Mouse (Mus musculus) neural tube, embryonic 12.5 days (tissue): ENCODE data around the gene Sfxn2. TPM values are rescaled to one million over a fixed set of nuclear protein-coding genes. Genes with fewer than 3 reads are reported as not detected.
"Not testable (repeated sequence)": the region's sequence is repeated elsewhere in the genome, so short reads cannot be mapped to it uniquely, and the experiment has no call there.

Experiments
- ATAC-seq: fragments of 200-750 bp; cut with Nextera tagmentation; 2 replicates; pipeline ENCODE4 v1.8.0; 2017; ENCODE audit warnings: low read depth, mild to moderate bottlenecking, moderate TSS enrichment, moderate library complexity; ENCODE audit not compliant: low FRiP score
- H3K27ac ChIP-seq: fragments of 300-500 bp; sonication (generic); 2 replicates; pipeline ENCODE4 v1.5.1; 2016
- H3K27me3 ChIP-seq: fragments of 300-500 bp; sonication (generic); replicated peaks from 2 replicates; pipeline ENCODE4 v1.6.1; 2016; ENCODE audit warnings: mild to moderate bottlenecking
- H3K36me3 ChIP-seq: fragments of 300-500 bp; sonication (generic); 2 replicates; pipeline ENCODE4 v1.6.1; 2016; ENCODE audit warnings: mild to moderate bottlenecking
- H3K4me1 ChIP-seq: fragments of 300-500 bp; sonication (generic); 2 replicates; pipeline ENCODE4 v1.6.1; 2016
- H3K4me2 ChIP-seq: fragments of 300-500 bp; sonication (generic); replicated peaks from 2 replicates; pipeline ENCODE4 v1.6.1; 2016; ENCODE audit warnings: mild to moderate bottlenecking
- H3K4me3 ChIP-seq: fragments of 300-500 bp; sonication (generic); 2 replicates; pipeline ENCODE4 v1.5.1; 2016
- H3K9ac ChIP-seq: fragments of 300-500 bp; sonication (generic); 2 replicates; pipeline ENCODE4 v1.6.1; 2016; ENCODE audit warnings: mild to moderate bottlenecking
- H3K9me3 ChIP-seq: fragments of 300-500 bp; sonication (generic); 2 replicates; pipeline ENCODE4 v1.6.1; 2016; ENCODE audit warnings: mild to moderate bottlenecking
- WGBS: fragments of 180-500 bp; shearing (Covaris S2); methylation state at CpG from one replicate; pipeline ENCODE4 v1.1.7; 2016; 5-methylcytosine and 5-hydroxymethylcytosine counted together
- polyA plus RNA-seq: library from polyadenylated mRNA; unstranded; fragments of >200 nt; fragmentation: Nextera tagmentation; extraction: Ambion mirVana; gene quantifications from 2 replicates; pipeline ENCODE4 v1.2.1, GENCODE M21; 2016

Sfxn2 gene
- polyA plus RNA-seq, 1 experiment from 2014 or later = 11.4 TPM

DNA sequence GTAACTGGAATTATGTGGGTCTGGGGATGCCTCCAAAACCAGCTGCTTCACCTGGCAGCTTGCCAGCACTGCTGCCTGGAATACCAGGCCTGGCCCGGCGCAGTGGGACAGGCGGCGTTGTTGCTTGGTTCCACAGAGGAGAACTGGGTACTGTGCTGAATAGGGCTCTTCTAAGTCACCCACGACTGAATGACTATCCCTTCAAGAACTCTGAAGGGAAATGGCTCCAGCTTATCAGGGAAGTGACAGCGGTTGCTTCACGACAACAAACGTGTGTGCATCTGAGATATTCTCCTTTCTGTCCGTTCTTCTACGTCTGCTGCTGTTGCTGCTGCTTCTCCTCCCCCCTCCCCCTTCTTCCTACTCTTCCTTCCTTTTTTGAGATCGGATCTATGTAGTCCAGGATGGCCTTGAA lies 19.6 kb upstream of the Sfxn2 start:
- Histone ChIP-seq H3K27ac (no peak overlapping the region), H3K9me3 (no peaks in the 10 kb centered on the region), H3K4me2 (no peak overlapping the region), H3K27me3 (no peaks in the 10 kb centered on the region), H3K4me1 (peaks cover 5% of the 10 kb centered on the region; the same call in 1 of the 2 replicates), H3K9ac (no peak overlapping the region), H3K4me3 (no peak overlapping the region), H3K36me3 (peaks cover 64% of the 10 kb centered on the region)
- ATAC-seq = 0 out of 2 replicates have a peak, but pooled peaks have one; percentile 21
- WGBS = 70% methylated on average over 11 of the region's 11 CpGs

DNA sequence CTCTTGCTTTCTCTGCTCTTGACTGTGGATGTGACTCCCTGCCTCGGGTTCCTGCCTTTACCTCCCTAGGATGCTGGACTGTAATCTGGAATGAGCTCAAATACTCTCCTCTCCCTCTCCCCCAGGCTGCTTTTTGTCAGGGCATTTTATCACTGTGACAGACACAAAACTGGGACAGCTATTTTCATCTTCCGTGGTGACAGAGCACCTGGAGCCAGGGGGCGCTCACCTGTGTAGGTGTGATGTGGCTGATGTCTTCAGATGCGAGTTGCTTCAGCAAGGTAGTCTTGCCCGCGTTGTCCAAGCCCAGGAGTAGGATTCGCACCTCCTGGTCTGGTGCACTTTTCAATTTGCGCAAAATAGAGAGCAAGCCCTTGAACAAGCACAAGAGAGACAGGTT lies 15.2 kb upstream of the Sfxn2 start:
- Histone ChIP-seq H3K9ac (no peak overlapping the region), H3K27me3 (no peaks in the 10 kb centered on the region), H3K27ac (no peak overlapping the region), H3K4me2 (no peak overlapping the region), H3K4me1 (peaks cover 5% of the 10 kb centered on the region; the same call in 1 of the 2 replicates), H3K4me3 (no peak overlapping the region), H3K9me3 (no peaks in the 10 kb centered on the region), H3K36me3 (peaks cover 41% of the 10 kb centered on the region)
- 74% methylated on average over 8 of the region's 8 CpGs for WGBS
- ATAC-seq = no peak

DNA sequence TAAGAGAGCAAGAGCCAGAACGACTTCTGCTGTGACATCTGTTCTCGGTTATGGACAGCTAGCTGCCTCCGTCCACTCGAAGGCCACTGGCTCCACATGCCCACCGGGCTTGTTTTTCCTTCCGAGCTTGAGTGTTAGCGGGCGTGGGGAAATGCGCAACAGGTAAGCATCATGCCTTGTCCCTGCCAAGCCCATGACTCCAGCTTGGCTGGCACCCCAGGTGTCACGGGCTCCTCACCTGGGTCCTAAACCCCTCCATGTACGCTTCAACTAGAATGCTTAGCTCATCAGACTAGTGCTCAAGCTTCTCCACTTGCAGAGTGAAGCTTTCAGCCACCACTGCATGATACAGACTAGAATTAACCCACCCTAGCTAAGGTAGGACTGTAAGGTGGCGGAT lies 14.5 kb upstream of the Sfxn2 start:
- Histone ChIP-seq H3K36me3 (peaks cover 41% of the 10 kb centered on the region), H3K27me3 (no peaks in the 10 kb centered on the region), H3K27ac (no peak overlapping the region), H3K9me3 (no peaks in the 10 kb centered on the region), H3K4me1 (peaks cover 2% of the 10 kb centered on the region; the same call in 1 of the 2 replicates), H3K4me2 (no peak overlapping the region), H3K9ac (no peak overlapping the region), H3K4me3 (no peak overlapping the region)
- WGBS = 79% methylated on average over 12 of the region's 12 CpGs
- ATAC-seq = no peak

DNA sequence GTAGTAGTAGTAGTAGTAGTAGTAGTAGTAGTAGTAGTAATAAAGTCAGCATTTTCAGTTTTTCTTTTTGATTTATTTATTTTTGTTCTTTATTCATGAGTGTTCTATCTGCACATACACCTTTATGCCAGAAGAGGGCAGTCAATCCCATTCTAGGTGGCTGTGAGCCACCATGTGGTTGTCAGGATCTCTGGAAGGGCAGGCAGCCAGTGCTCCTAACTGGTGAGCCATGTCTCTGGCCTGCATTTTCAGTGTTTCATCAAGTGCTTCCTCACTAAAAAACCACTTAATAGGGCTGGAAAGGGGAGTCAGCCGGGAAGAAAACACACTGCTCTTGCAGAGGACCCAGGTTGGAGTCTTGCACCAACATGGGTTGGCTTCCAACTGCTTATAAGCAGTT lies 11.0 kb upstream of the Sfxn2 start:
- Histone ChIP-seq H3K36me3 (peaks cover 16% of the 10 kb centered on the region), H3K4me3 (no peak overlapping the region), H3K4me1 (no peaks in the 10 kb centered on the region), H3K27ac (no peak overlapping the region), H3K4me2 (no peak overlapping the region), H3K9ac (no peak overlapping the region), H3K9me3 (no peaks in the 10 kb centered on the region), H3K27me3 (no peaks in the 10 kb centered on the region)
- ATAC-seq = no peak
- 48% methylated on average over 1 of the region's 1 CpGs for WGBS

DNA sequence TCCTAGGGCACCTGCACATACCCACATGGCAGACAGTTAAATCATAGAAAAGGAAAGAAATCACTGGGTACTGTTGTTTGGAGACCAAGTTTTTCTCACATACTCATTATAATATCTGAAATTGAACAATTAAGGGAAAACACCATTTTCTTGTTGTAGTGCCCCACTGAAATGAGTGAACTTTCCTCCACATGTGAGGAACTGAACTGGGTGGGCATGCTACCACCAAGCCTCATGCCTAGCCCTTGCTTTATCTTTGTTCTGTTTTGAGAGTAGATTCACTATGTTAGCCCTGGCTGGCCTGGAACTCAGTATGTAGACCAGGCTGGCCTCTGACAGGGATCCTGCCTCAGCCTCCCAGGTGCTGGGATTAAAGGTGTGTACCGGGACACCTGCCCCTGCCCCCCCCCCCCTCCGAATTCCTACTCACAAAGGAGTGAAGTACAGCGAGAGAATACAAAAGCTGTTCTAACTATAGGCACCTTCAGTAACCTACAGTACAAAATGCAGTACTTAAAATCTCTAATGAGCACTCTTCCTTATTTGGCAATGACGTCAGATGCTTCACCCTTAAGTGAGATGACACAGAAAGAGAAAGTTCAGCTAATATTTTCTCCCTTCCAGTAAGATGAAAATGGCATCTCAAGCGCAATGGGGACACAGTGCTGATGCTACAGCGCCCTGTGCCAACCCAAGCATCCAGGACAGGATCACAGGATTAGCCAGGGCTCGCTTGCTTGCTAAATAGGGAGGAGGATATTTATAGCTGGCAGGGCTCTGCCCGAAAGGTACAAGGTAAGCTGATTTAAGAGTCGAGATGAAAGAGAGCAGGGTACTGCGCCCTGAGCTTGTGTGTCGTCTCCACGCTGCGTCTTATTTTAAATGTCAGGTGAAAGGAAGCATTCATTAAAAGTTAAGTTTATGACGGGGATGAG lies 10.3 kb upstream of the Sfxn2 start:
- no peak overlapping the region for H3K9ac ChIP-seq
- no peaks in the 10 kb centered on the region for H3K9me3 ChIP-seq
- peaks cover 14% of the 10 kb centered on the region for H3K36me3 ChIP-seq
- H3K4me2 ChIP-seq = no peak overlapping the region
- H3K27me3 ChIP-seq = no peaks in the 10 kb centered on the region
- ATAC-seq = no peak
- no peaks in the 10 kb centered on the region for H3K4me1 ChIP-seq
- no peak overlapping the region for H3K4me3 ChIP-seq
- no peak overlapping the region for H3K27ac ChIP-seq
- WGBS = 88% methylated on average over 14 of the region's 14 CpGs

DNA sequence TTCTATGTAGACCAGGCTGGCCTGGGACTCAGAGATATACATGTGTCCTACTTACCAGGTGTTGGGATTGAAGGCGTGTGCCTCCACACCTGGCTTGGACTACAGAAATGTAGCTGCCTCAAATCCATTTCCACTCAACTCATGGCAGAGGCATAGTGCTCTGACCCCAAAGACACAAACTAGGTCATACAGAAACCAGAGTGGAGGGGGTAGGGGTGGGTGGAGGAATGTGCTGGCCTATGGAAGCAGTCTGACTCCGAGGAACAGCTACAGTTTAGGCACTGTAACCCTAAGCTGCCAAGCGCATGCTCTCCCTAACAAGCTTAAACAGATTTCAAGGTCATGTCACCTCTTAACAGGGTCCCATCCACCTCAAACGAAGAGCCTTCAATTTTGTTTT lies 9.6 kb upstream of the Sfxn2 start:
- no peak overlapping the region for H3K4me2 ChIP-seq
- no peaks in the 10 kb centered on the region for H3K9me3 ChIP-seq
- no peak for ATAC-seq
- no peaks in the 10 kb centered on the region for H3K27me3 ChIP-seq
- H3K9ac ChIP-seq = no peak overlapping the region
- H3K27ac ChIP-seq = no peak overlapping the region
- H3K4me3 ChIP-seq = no peak overlapping the region
- 89% methylated on average over 4 of the region's 4 CpGs for WGBS
- no peaks in the 10 kb centered on the region for H3K4me1 ChIP-seq
- peaks cover 9% of the 10 kb centered on the region for H3K36me3 ChIP-seq

DNA sequence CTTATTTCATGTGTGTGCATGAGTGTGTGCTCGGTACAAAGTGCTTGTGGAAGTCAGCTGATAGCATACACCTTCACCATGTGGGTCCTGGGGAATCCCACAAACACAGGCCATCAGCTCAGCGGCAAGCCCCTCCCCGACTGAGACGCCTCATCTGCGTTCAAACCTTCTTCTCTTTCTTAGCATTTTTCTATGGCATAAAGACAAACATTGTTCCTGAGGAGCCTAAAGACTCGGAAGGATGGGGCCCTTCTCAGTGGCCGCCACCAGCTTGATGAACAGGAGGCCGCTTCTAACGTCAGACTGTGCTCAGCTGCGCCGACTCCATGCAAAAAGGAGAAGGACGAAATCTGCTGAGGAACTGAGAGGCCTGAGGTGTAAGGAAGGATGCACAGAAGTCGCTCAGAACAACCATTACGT lies 9.1 kb upstream of the Sfxn2 start:
- no peak for ATAC-seq
- peaks cover 9% of the 10 kb centered on the region for H3K36me3 ChIP-seq
- 79% methylated on average over 14 of the region's 14 CpGs for WGBS
- no peak overlapping the region for H3K4me2 ChIP-seq
- H3K4me1 ChIP-seq = no peaks in the 10 kb centered on the region
- no peaks in the 10 kb centered on the region for H3K27me3 ChIP-seq
- no peak overlapping the region for H3K4me3 ChIP-seq
- no peaks in the 10 kb centered on the region for H3K9me3 ChIP-seq
- no peak overlapping the region for H3K9ac ChIP-seq
- H3K27ac ChIP-seq = no peak overlapping the region

DNA sequence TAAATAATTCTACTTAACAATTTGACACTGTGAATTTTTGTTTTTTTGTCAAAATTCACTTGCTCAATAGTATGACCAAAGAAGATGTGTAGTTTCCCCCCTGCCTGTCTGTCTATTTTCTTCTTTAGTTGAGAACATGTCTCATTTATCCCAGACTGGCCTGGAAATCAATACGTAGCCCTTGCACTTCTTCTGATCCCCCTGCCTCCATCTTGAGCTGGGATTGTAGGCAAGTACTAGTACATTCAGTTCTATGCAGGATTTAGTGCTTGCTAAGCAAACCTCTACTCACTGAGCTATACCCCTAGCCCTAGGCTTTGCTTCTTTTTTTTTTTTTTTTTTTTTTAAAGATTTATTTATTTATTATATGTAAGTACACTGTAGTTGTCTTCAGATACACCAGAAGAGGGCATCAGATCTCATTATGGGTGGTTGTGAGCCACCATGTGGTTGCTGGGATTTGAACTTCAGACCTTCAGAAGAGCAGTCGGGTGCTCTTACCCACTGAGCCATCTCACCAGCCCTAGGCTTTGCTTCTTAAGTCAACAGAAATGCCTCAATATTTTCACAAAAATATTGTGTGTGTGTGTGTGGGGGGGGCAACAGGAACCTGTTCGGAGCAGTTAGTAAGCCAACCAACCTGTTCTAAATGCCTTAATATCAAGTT lies 1.8 kb upstream of the Sfxn2 start:
- H3K27ac ChIP-seq, H3K9me3 ChIP-seq, ATAC-seq, H3K36me3 ChIP-seq, H3K9ac ChIP-seq, H3K4me1 ChIP-seq, H3K27me3 ChIP-seq: not testable (repeated sequence)
- peak overlapping the region; percentile 76 for H3K4me2 ChIP-seq
- WGBS = 81% methylated on average over 3 of the region's 3 CpGs
- H3K4me3 ChIP-seq = peak overlapping the region; percentile 73; the same call in 1 of the 2 replicates

DNA sequence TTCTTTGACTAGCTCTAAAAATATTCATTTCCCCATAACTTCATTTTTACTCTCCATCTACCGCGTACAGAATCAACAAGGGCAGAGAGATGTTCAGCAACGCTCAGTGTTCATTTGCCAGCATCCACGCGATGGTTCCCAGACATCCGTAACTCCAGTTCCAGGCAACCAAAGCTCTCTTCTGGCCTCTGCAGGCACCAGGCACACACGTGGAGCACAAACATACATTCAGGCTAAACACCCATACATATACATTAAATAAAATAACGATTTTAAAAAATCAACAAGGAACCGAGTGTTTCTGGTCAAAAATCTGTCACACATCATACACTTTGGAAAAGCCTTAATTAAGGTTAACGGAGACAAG lies 1.3 kb upstream of the Sfxn2 start:
- peak overlapping the region; percentile 76 for H3K4me2 ChIP-seq
- peak overlapping the region; percentile 72 for H3K9ac ChIP-seq
- ATAC-seq = no peak
- H3K36me3 ChIP-seq = peaks cover 5% of the 10 kb centered on the region
- H3K27me3 ChIP-seq = no peaks in the 10 kb centered on the region
- no peak overlapping the region for H3K27ac ChIP-seq
- peaks cover 6% of the 10 kb centered on the region; the same call in 1 of the 2 replicates for H3K4me1 ChIP-seq
- H3K4me3 ChIP-seq = peak overlapping the region; percentile 73
- WGBS = 26% methylated on average over 10 of the region's 10 CpGs
- no peaks in the 10 kb centered on the region for H3K9me3 ChIP-seq

DNA sequence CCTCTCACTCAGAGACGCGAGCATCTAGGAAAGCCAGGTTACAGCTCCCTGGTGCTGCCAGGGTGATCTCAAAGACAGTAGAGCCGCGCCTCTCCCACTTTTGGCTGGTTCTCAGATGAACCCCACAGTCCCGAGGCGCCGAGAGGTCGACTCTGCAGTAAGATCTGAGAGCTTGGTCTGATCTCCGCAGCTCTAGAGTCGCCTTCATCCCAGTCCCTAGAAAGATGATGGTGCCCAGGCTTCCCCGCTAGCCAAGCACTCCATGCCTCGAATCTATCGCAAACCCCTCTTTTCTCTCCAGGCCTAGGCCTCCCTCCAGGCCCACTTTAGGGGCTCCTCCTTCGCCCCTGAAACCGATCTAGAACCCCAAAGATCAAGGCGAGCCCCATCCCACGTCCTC lies 617 bp upstream of the Sfxn2 start:
- Histone ChIP-seq H3K9me3 (no peaks in the 10 kb centered on the region), H3K36me3 (peaks cover 2% of the 10 kb centered on the region), H3K27ac (no peak overlapping the region), H3K4me2 (peak overlapping the region; percentile 76), H3K4me1 (peaks cover 6% of the 10 kb centered on the region; the same call in 1 of the 2 replicates), H3K27me3 (no peaks in the 10 kb centered on the region), H3K4me3 (peak overlapping the region; percentile 73), H3K9ac (peak overlapping the region; percentile 72)
- no peak; the same call in none of the 2 replicates for ATAC-seq
- 2% methylated on average over 17 of the region's 17 CpGs for WGBS

DNA sequence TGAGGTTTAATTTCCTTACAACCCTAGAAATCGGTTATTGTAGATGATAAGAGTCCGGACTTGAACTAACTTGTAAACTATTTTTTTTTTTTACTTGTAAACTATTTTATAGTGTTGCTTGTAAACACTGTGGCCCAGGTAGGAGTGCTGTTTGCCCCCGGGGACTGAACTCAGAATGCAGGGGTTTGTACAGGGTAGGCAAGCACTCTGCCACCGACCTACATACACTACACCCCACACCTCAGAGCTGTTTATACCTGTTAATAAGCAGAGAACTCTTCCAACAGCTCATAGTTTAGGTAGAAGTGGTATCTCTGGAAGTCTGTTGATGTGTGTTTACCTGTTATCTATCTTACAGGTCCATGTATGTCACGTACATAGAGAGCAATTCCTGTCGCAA lies 825 bp downstream of the Sfxn2 start:
- peaks cover 6% of the 10 kb centered on the region; the same call in 1 of the 2 replicates for H3K4me1 ChIP-seq
- WGBS = 46% methylated on average over 6 of the region's 6 CpGs
- H3K9ac ChIP-seq = peak overlapping the region; percentile 68
- H3K27me3 ChIP-seq = no peaks in the 10 kb centered on the region
- H3K4me3 ChIP-seq = peak overlapping the region; percentile 73; the same call in 1 of the 2 replicates
- H3K9me3 ChIP-seq = no peaks in the 10 kb centered on the region
- ATAC-seq = no peak
- peak overlapping the region; percentile 76 for H3K4me2 ChIP-seq
- no peaks in the 10 kb centered on the region for H3K36me3 ChIP-seq
- no peak overlapping the region for H3K27ac ChIP-seq

DNA sequence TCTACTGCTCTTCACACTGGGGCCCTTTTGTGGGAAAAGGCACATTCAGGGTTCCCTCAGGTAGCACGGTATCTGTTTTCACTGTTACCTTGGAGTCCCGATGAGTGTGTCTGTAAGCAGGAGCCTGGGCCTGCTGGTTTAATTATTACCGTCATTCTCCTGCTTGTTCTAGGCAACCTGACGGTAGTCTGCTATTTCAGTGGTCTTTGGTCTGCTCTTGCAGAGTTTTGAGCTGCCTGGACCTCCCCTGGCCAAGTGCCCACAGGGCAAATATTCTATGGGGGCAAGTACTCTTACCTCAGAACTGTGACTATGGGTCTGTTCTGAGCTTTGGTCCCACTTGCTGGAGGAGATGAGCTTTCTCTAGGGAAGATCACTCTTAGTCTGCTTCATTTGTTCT lies 2.0 kb downstream of the Sfxn2 start:
- Histone ChIP-seq H3K36me3 (no peaks in the 10 kb centered on the region), H3K4me2 (no peak overlapping the region), H3K27ac (no peak overlapping the region), H3K9me3 (no peaks in the 10 kb centered on the region), H3K4me3 (no peak overlapping the region), H3K4me1 (peaks cover 6% of the 10 kb centered on the region; the same call in 1 of the 2 replicates), H3K27me3 (no peaks in the 10 kb centered on the region), H3K9ac (no peak overlapping the region)
- 53% methylated on average over 4 of the region's 4 CpGs for WGBS
- no peak for ATAC-seq
